Mouse (Mus musculus) embryonic facial prominence, embryonic 10.5 days (tissue): ENCODE results near the gene Pan2. TPM values are rescaled to one million over a fixed set of nuclear protein-coding genes. Genes with fewer than 3 reads are reported as not detected.

Experiments used
- DNase-seq: peaks from one replicate; pipeline ENCODE4 v3.0.0-alpha.2; 2017; ENCODE audit warnings: low spot score
- H3K27ac ChIP-seq: fragments of 300-500 bp; sonication (generic); replicated peaks from 2 replicates; pipeline ENCODE4 v1.5.1; 2016; ENCODE audit warnings: mild to moderate bottlenecking
- H3K27me3 ChIP-seq: fragments of 300-500 bp; sonication (generic); replicated peaks from 2 replicates; pipeline ENCODE4 v1.6.1; 2016; ENCODE audit warnings: low read depth, mild to moderate bottlenecking; ENCODE audit not compliant: poor library complexity, severe bottlenecking
- H3K36me3 ChIP-seq: fragments of 300-500 bp; sonication (generic); replicated peaks from 2 replicates; pipeline ENCODE4 v1.6.1; 2016; ENCODE audit warnings: mild to moderate bottlenecking, moderate library complexity
- H3K4me1 ChIP-seq: fragments of 300-500 bp; sonication (generic); 2 replicates; pipeline ENCODE4 v1.6.1; 2016
- H3K4me3 ChIP-seq: fragments of 300-500 bp; sonication (generic); 2 replicates; pipeline ENCODE4 v1.5.1; 2016; ENCODE audit warnings: mild to moderate bottlenecking, moderate library complexity
- H3K9me3 ChIP-seq: fragments of 300-500 bp; sonication (generic); 2 replicates; pipeline ENCODE4 v1.6.1; 2016; ENCODE audit warnings: mild to moderate bottlenecking
- WGBS: fragments of 180-500 bp; shearing (Covaris S2); methylation state at CpG from one replicate; pipeline ENCODE4 v1.1.7; 2016; 5-methylcytosine and 5-hydroxymethylcytosine counted together
- polyA plus RNA-seq: library from polyadenylated mRNA; unstranded; fragments of >200 nt; fragmentation: Nextera tagmentation; extraction: Ambion mirVana; gene quantifications from 2 replicates; pipeline ENCODE4 v1.2.1, GENCODE M21; 2016

Pan2 gene
- polyA plus RNA-seq, 1 experiment from 2014 or later = 42.9 TPM

- Histone ChIP-seq H3K4me1 (peaks cover 4% of the 10 kb centered on the region), H3K27ac (no peak overlapping the region), H3K27me3 (no peaks in the 10 kb centered on the region), H3K4me3 (no peak overlapping the region), H3K36me3 (peaks cover 8% of the 10 kb centered on the region), H3K9me3 (no peaks in the 10 kb centered on the region)
- DNase-seq = no peak
- 86% methylated on average over 4 of the region's 4 CpGs for WGBS
Measured at GRCm38 (mm10) chr10:128297221-128297620, 5.9 kb upstream of the Pan2 start.

DNA sequence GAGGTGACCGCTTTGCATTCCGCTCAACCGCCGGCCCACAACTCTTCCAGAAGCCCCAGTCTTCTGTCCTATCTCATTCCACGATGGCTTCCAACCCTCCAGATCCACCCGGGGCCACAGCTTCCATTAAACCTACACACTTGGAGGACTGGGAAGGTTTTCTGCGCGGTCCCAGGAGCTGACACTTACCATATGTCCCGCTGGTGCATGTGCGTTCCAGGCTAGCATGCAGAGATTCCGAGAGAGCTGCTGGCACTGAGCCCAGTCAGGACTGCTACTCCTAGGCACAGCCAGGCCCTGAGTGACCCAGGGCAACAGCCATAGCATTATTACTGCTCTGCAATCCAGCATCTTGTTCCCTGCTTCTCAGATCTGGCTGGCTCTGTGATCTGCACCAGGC lies 5.5 kb upstream of the Pan2 start:
- 84% methylated on average over 11 of the region's 11 CpGs for WGBS
- no peak for DNase-seq
- H3K27ac ChIP-seq = no peak overlapping the region
- no peaks in the 10 kb centered on the region for H3K27me3 ChIP-seq
- H3K4me1 ChIP-seq = peaks cover 8% of the 10 kb centered on the region
- H3K9me3 ChIP-seq = no peaks in the 10 kb centered on the region
- H3K36me3 ChIP-seq = peaks cover 4% of the 10 kb centered on the region; the same call in 1 of the 2 replicates
- H3K4me3 ChIP-seq = no peak overlapping the region

DNA sequence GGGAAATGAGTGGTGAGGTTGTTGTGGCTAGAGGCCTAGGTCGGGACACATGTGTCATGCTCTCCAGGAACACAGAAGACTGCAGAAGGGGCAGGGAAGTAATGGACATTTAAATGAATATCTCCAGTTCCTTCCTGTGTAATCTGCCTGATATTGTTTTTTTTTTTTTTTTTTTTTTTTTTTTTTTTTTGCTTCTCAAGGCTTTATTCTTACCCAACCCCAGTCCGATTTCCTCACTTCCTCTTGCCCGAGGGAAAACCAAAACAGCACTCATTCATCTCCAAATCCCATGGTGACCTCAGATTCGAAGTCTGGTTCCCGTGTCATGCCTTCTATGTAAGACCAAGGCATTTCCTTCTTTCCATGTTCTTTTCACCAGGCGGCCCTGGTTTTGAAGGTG lies 4.9 kb upstream of the Pan2 start:
- WGBS = 71% methylated on average over 6 of the region's 6 CpGs
- Histone ChIP-seq H3K9me3 (no peaks in the 10 kb centered on the region), H3K4me3 (no peak overlapping the region)

DNA sequence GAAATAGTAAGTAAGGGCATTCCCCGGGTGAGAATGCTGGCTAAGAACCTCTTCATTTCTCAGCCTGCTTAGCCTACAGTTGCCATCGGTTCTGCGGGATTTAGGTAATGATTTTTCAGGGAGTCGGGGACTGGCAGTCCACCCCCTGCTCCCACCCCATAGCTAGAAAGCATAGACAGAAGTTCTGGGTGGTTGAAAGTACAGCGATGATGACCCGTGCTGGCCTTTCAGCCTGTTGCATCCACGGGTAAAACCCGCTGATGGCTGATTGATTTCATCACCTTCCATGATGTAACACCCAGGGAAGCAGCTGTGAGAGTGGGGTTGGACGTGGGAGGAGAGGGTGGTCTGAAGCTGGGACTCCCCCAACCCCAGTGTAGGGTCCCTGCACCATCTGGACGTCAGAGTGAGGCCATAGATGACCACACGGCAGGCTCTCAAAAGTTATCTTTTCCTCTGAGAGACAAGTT lies 4.4 kb upstream of the Pan2 start, which contains the start of gene Il23a:
Gene Il23a (minus strand): TSS at position 51 of the 470 bp plus-strand sequence.
- Histone ChIP-seq H3K9me3 (no peaks in the 10 kb centered on the region), H3K27me3 (no peaks in the 10 kb centered on the region), H3K4me1 (peaks cover 11% of the 10 kb centered on the region), H3K36me3 (no peaks in the 10 kb centered on the region), H3K4me3 (no peak within 1 kb of the TSS), H3K27ac (no peak within 1 kb of the TSS)
- no peak for DNase-seq
- WGBS = 83% methylated on average over 11 of the region's 11 CpGs

More for the DNA sequence above, 4.9 kb upstream of the Pan2 start:
- H3K4me1 ChIP-seq = peaks cover 9% of the 10 kb centered on the region
- no peaks in the 10 kb centered on the region for H3K27me3 ChIP-seq
- no peak overlapping the region for H3K27ac ChIP-seq
- H3K36me3 ChIP-seq = no peaks in the 10 kb centered on the region
- DNase-seq = no peak

DNA sequence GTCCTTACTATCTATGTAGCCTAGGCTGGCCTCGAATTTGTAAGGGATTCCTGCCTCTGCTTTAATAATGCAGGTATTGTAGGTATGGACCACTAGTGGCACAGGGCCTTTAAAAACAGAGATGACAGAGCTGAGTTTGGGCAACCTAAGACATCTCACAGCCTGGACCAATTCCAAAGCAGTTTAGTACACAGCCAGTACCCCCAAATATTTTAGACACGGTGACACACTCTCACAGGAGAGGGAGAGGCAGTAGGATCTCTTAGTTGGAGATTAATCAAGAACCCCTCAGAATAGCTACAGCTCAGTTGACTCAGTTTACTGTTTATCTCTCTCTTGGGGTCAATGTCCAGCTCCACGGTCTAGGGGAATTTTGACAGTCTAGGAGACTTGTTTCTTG lies 778 bp upstream of the Pan2 start:
- no peak for DNase-seq
- Histone ChIP-seq H3K4me1 (peaks cover 20% of the 10 kb centered on the region), H3K9me3 (no peaks in the 10 kb centered on the region), H3K36me3 (peaks cover 15% of the 10 kb centered on the region), H3K27me3 (no peaks in the 10 kb centered on the region), H3K4me3 (peak overlapping the region; percentile 80), H3K27ac (peak overlapping the region; percentile 97)
- 41% methylated on average over 3 of the region's 3 CpGs for WGBS

DNA sequence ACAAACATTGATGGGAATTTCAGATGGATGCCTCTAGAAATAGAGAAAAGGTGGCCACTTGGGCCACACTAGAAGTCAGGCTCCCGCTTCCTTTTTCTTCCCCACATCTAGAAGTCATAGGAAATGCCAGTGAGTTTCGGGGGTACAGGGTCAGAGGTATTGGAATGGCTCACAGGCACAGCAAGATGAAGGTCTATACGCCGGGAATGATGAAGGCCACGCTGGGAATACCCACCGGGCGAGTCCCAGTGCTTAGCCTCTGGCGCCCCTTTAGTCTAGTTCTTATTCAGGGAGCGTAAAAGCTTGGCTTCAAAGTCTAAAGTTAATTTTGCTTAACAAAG lies 380 bp upstream of the Pan2 start:
- Histone ChIP-seq H3K4me3 (peak overlapping the region; percentile 80), H3K27ac (peak overlapping the region; percentile 97), H3K27me3 (no peaks in the 10 kb centered on the region), H3K9me3 (no peaks in the 10 kb centered on the region), H3K36me3 (peaks cover 17% of the 10 kb centered on the region), H3K4me1 (peaks cover 20% of the 10 kb centered on the region)
- WGBS = under 1% methylated on average over 9 of the region's 9 CpGs
- DNase-seq = no peak

- Histone ChIP-seq H3K36me3 (peaks cover 86% of the 10 kb centered on the region), H3K27ac (no peak overlapping the region), H3K9me3 (no peaks in the 10 kb centered on the region), H3K4me1 (peaks cover under 1% of the 10 kb centered on the region; the same call in 1 of the 2 replicates), H3K27me3 (no peaks in the 10 kb centered on the region), H3K4me3 (no peak overlapping the region)
- DNase-seq = no peak
- WGBS = 93% methylated on average over 7 of the region's 7 CpGs
Measured at GRCm38 (mm10) chr10:128309654-128310053, 6.5 kb downstream of the Pan2 start.

GRCm38 (mm10) chr10:128310177-128310576 lies 7.0 kb downstream of the Pan2 start:
- Histone ChIP-seq H3K27me3 (no peaks in the 10 kb centered on the region), H3K4me3 (no peak overlapping the region), H3K4me1 (no peaks in the 10 kb centered on the region), H3K27ac (no peak overlapping the region), H3K9me3 (no peaks in the 10 kb centered on the region), H3K36me3 (peaks cover 91% of the 10 kb centered on the region)
- 92% methylated on average over 11 of the region's 11 CpGs for WGBS
- no peak for DNase-seq

DNA sequence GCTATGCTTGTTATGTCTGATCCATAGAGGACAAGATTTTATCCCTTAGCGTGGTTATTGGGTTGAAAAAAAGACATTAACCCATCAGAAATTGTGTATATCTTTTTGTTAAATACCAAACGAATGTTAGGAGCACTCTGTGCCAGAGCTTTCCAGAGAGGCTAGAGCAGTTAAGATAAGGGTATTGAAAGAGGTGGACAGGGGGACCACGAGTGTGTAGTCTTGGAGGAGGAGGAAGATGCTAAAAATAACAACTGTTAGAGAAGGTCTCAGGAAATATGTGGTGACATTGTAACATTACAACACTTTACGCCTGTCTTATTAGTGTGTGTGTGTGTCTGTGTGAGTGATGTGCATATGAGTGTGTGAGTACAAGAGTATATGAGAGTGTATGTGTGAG lies 7.8 kb downstream of the Pan2 start:
- H3K4me1 ChIP-seq = no peaks in the 10 kb centered on the region
- peaks cover 94% of the 10 kb centered on the region for H3K36me3 ChIP-seq
- H3K4me3 ChIP-seq = no peak overlapping the region
- H3K27ac ChIP-seq = no peak overlapping the region
- H3K9me3 ChIP-seq = no peaks in the 10 kb centered on the region
- no peaks in the 10 kb centered on the region for H3K27me3 ChIP-seq
- no peak for DNase-seq
- WGBS = 89% methylated on average over 4 of the region's 4 CpGs

DNA sequence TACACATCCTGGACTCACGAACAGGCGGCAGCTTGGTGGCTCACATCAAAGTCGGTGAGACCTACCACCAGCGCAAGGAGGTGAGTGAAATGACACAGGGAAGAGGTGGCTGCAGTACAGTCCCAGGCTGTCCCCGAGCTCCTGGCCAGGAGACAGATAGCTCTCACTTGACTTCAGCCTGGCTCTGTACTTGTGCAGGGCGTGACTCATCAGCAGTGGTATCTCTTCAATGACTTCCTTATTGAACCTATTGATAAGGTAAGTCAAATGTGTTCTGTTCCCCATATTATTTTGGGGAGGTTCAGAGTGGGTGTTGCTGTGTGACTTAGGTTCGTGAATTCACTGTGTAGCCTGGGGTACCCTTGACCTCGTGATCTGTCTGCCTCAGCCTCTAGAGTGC lies 12.4 kb downstream of the Pan2 start:
- no peaks in the 10 kb centered on the region for H3K9me3 ChIP-seq
- H3K27me3 ChIP-seq = no peaks in the 10 kb centered on the region
- no peaks in the 10 kb centered on the region for H3K4me1 ChIP-seq
- H3K4me3 ChIP-seq = no peak overlapping the region
- no peak overlapping the region for H3K27ac ChIP-seq
- 91% methylated on average over 8 of the region's 8 CpGs for WGBS
- peaks cover 100% of the 10 kb centered on the region for H3K36me3 ChIP-seq
- no peak for DNase-seq

DNA sequence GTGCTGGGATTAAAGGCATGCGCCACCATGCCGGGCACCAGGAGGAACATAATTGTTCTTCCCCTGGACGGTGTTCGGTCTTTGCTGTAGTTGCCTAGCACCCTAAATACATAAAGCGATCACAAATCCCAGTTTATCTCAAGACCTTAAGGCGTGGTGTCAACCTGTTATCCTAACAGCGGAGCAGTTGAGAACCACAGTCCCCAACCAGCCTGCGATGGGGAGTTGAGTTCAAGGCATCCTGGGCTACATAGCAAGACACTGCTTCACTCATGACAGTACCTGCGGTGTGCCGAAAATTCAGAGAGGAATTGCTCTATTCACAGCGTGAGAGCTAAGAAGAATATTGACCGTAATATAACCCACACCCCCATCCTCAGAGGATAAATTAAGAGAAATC lies 18.5 kb downstream of the Pan2 start:
- no peaks in the 10 kb centered on the region for H3K27me3 ChIP-seq
- H3K4me1 ChIP-seq = peaks cover 16% of the 10 kb centered on the region
- H3K27ac ChIP-seq = peak overlapping the region; percentile 97
- no peaks in the 10 kb centered on the region for H3K9me3 ChIP-seq
- H3K36me3 ChIP-seq = peaks cover 75% of the 10 kb centered on the region
- DNase-seq = peak; percentile 23
- H3K4me3 ChIP-seq = peak overlapping the region; percentile 89
- 66% methylated on average over 12 of the region's 12 CpGs for WGBS

DNA sequence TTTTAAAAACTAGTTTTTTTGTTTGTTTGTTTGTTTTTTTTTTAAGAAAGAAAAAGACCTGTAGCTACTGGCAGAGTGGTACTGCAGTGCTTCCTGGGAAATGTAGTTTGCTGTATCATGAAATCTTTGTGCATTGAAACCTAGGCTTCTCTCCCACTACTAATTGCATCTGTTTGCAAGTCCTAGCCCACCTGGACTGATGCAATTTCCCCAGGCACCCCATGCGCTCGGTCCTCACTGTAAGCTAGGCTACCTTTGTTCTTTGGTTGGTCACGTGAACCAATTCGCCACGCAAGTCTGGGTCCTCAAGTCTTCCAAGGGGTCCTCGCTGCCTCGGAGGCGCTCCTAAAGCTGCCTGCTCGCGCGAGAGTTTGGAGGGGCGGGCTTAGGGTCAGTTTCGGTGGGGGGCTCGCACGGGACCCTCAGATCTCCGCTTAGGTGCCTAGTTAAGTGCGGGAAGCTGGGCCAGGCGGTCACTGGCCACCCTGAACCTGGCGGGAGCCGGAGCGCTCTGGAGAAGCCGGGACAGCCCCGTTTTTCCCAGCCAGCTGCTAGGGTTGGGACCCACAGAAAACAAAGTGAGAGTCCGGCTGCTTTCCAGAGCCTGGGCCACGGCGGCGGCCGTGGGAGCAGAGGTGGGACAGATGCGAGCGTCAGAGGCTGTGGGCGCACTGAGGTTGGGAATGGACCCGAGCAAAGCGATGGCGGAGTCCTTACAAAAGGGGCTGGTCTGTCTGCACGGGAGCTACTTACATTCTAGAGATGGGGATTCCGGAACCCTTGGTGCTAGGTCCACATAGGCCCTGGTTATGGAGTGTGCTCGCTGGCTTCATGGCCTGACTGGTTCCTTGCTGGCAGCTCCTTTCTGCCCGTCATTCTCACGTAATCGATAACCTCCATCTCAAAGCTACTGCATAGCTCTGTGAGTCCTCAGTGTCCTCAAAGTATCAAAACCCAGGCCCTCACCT lies 19.3 kb downstream of the Pan2 start, which contains the start of gene Cnpy2:
Gene Cnpy2 (plus strand): TSS at position 319 of the 968 bp plus-strand sequence.
- no peaks in the 10 kb centered on the region for H3K9me3 ChIP-seq
- H3K36me3 ChIP-seq = peaks cover 75% of the 10 kb centered on the region
- H3K27me3 ChIP-seq = no peaks in the 10 kb centered on the region
- peak within 1 kb of the TSS; percentile 97 for H3K27ac ChIP-seq
- under 1% methylated on average over 40 of the region's 40 CpGs for WGBS
- DNase-seq = peak; percentile 97
- peak within 1 kb of the TSS; percentile 89 for H3K4me3 ChIP-seq
- H3K4me1 ChIP-seq = peaks cover 16% of the 10 kb centered on the region

- H3K27me3 ChIP-seq = no peaks in the 10 kb centered on the region
- H3K4me3 ChIP-seq = peak overlapping the region; percentile 89
- H3K36me3 ChIP-seq = peaks cover 75% of the 10 kb centered on the region
- peaks cover 16% of the 10 kb centered on the region for H3K4me1 ChIP-seq
- no peaks in the 10 kb centered on the region for H3K9me3 ChIP-seq
- 82% methylated on average over 8 of the region's 8 CpGs for WGBS
- peak overlapping the region; percentile 97 for H3K27ac ChIP-seq
- DNase-seq = no peak
Measured at GRCm38 (mm10) chr10:128323516-128323915, 20.4 kb downstream of the Pan2 start.
